Mouse (Mus musculus) embryonic stem cell, embryonic (primary cell): ENCODE data around the gene Luc7l2.

Source experiments
- CTCF ChIA-PET, 4 experiments: fragments of 300-600 bp in 2 of 4; fragments of 350-600 bp in 2 of 4; sonication (Branson Sonifier 250); formaldehyde crosslinking; loops; one replicate each; lab custom pipeline; 2022; ENCODE audit warnings: inconsistent platforms in 2 of 4; lab: Charles Lee
- POLR2A ChIA-PET, 4 experiments: fragments of 300-600 bp in 2 of 4; fragments of 350-600 bp in 2 of 4; sonication (Branson Sonifier 250); formaldehyde crosslinking; loops; one replicate each; lab custom pipeline; 2022; ENCODE audit warnings: antibody characterized with exemption in 4 of 4, inconsistent platforms in 1 of 4; lab: Charles Lee

The Luc7l2 gene

GRCm38 (mm10) chr6:38548595-38548994 is 2.5 kb upstream of the Luc7l2 start:
- POLR2A ChIA-PET = interaction anchor here in 3 of 4 experiments (0.9 to 12.6 kb wide), 6 partner anchors 12 to 20 kb away, joined by 3 to 219 read pairs (median 128); partner anchors contain the start of gene Fmc1 (in 3 of the 3)
- CTCF ChIA-PET = interaction anchor here in 1 of 4 experiments (1.1 kb wide), 1 partner anchor 114 kb away, joined by 3 read pairs; no protein-coding TSS in a partner anchor

DNA sequence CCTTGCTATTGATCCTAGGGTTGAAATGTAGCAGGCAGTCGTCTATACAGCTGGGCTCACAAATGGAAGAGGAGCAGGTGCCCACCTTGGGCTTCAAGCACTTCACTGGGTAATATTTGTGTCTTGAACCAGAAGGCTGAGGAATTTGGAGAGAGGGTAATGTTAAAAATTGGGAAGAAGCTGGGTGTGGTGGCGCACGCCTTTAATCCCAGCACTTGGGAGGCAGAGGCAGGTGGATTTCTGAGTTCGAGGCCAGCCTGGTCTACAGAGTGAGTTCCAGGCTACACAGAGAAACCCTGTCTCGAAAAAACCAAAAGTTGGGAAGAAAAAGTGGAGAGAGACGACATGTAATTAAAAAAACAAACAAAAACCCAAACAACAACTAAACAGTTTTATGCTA is 1.3 kb upstream of the Luc7l2 start:
- POLR2A ChIA-PET = interaction anchor here (0.7 to 12.6 kb wide), 35 partner anchors 8 to 787 kb away, joined by 3 to 219 read pairs (median 8); partner anchors contain the start of genes Fmc1 (in 4 of the 4), Ttc26 (in 3 of the 4) and Klrg2 (in 1 of the 4)
- CTCF ChIA-PET = interaction anchor here in 3 of 4 experiments (0.6 to 2.3 kb wide), 4 partner anchors 15 to 113 kb away, joined by 3 to 11 read pairs (median 4); no protein-coding TSS in a partner anchor

- CTCF ChIA-PET = interaction anchor here (0.5 to 2.3 kb wide), 12 partner anchors 15 to 699 kb away, joined by 3 to 11 read pairs (median 4); no protein-coding TSS in a partner anchor
- POLR2A ChIA-PET = interaction anchor here (0.6 to 12.6 kb wide), 122 partner anchors 8 to 1398 kb away, joined by 3 to 219 read pairs (median 4); partner anchors contain the start of genes Fmc1 (in 4 of the 4), Ttc26 (in 3 of the 4), Ubn2 (in 3 of the 4) and Creb3l2 (in 1 of the 4)
These were observed 678 bp upstream of the Luc7l2 start for GRCm38 (mm10) chr6:38550250-38551061.

- ChIA-PET POLR2A (interaction anchor here in 3 of 4 experiments (0.7 to 12.6 kb wide), 26 partner anchors 8 to 654 kb away, joined by 3 to 219 read pairs (median 8); partner anchors contain the start of genes Fmc1 (in 3 of the 3) and Ttc26 (in 1 of the 3)), CTCF (interaction anchor here in 1 of 4 experiments (1.4 kb wide), 1 partner anchor 17 kb away, joined by 7 read pairs; no protein-coding TSS in a partner anchor)
These were observed 978 bp downstream of the Luc7l2 start for GRCm38 (mm10) chr6:38551989-38552635.

DNA sequence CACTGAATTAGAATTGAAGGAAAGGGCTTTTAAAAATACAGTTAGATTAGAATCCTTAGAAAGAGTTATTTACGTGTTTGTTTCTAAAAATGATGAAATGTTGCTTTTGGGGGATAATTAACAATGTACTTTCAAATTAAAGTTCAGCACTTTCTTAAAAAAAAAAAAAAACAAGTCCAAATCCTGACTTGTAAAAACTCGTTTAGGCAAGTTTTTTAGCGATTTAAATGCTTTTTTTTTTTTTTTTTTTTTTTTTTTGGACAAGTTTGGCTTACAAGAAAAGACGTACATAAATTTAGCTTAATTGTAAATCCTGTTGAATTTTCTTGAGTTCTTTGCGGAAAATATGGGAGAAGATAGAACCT is 1.5 kb downstream of the Luc7l2 start:
- ChIA-PET CTCF (no interaction called here), POLR2A (interaction anchor here in 3 of 4 experiments (0.6 to 12.6 kb wide), 15 partner anchors 9 to 885 kb away, joined by 3 to 219 read pairs (median 8); partner anchors contain the start of genes Fmc1 (in 2 of the 3) and Klrg2 (in 1 of the 3))

DNA sequence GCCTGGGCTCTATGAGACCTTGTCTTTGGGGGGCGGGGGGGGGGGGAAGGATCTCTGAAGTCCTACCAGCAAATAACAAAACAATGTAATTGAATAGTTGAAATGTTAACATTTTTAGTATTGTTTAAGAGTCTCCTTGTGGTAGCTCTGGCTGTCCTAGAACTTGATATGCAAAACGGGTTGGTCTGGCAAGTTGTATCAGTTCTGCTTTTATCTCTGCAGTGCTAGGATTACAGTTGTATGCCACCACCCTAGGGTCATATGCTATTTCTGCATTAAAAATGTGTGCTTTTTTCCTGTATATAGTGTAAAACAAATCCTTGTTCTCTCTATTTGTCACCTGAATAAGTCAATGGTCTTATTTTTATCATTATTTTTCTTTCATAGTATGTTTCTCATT is 25.0 kb downstream of the Luc7l2 start:
- POLR2A ChIA-PET = interaction anchor here (0.6 to 3.0 kb wide), 10 partner anchors 8 to 63 kb away, joined by 3 to 20 read pairs (median 4); no protein-coding TSS in a partner anchor
- CTCF ChIA-PET = no interaction called here

DNA sequence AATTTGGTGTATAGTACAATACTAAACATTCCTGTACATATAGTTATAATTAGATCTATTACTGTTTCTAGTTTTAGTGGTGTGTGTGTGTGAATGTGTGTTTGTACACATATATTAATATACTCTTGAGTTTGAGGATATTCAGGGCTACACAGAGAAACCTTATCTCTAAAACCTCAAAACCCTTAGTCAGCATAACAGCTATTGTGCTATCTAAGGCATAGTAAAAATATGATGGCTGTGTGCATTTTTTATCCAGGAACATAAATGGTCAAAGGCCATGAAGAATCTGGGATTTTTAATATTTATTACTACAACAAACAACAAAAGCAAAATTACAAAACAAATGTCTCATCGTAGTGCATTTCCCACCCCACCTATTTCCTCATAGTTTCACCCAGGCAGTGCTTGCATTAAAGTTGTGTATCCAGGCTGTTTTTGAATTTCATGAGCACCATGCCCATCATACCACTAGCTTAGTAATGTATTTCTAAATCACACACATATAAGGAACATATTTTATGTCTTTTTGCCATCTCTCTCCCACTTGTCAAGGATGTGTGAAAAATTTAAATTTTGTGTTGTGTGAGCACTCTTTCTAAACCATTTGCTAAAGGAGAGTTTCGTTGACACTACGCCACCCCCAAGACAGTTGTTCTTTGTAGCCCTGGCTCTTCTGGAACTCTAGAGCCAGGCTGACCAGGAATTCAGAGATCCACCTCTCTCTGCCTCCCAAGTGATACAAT is 29.2 kb downstream of the Luc7l2 start:
- CTCF ChIA-PET = no interaction called here
- POLR2A ChIA-PET = interaction anchor here in 2 of 4 experiments (1.1 to 1.7 kb wide), 7 partner anchors 11 to 24 kb away, joined by 3 to 5 read pairs (median 4); no protein-coding TSS in a partner anchor

DNA sequence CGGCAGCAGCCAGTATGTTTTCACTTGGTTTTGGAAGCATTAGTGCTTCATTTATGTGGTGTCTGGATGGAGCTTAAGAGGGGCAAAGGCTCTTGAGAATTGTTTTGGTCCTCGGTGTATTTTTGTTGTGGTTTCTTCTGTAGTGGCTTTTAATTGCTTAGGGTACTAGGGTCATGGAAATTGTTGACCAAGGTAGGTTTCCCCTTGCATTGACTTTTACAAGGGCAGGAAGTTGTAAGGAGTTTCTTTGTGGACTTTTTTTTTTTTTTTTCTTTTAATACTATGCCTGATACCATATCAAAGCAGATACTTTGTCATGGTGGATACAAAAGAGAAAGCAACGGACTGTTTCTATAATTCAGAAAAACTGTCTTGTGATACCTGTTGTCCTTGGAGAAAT is 30.6 kb downstream of the Luc7l2 start:
- CTCF ChIA-PET = no interaction called here
- POLR2A ChIA-PET = interaction anchor here in 3 of 4 experiments (0.7 to 2.4 kb wide), 13 partner anchors 9 to 227 kb away, joined by 3 to 11 read pairs (median 4); partner anchors contain the start of gene Luc7l2 (in 1 of the 3)

DNA sequence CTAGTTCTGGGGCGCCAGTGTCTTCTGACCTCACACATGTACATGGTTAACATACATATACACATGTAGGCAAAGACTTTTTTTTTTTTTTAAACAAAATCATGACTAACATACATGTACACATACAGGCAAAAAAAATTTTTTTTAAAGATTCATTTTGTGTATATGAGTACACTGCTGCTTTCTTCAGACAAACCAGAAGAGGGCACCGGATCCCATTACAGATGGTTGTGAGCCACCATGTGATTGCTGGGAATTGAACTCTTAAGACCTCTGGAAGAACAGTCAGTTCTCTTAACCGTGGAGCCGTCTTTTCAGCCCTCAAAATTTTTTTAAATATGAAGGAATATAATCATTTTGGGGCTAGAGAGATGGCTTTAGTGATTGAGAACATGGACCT is 46.3 kb downstream of the Luc7l2 start:
- POLR2A ChIA-PET = interaction anchor here in 2 of 4 experiments (1.2 to 1.6 kb wide), 2 partner anchors 27 to 46 kb away, joined by 3 to 6 read pairs; partner anchors contain the start of gene Luc7l2 (in 1 of the 2)
- CTCF ChIA-PET = interaction anchor here in 1 of 4 experiments (0.5 kb wide), 1 partner anchor 190 kb away, joined by 4 read pairs; no protein-coding TSS in a partner anchor

GRCm38 (mm10) chr6:38609892-38610291 is 58.8 kb downstream of the Luc7l2 start:
- POLR2A ChIA-PET = interaction anchor here in 1 of 4 experiments (0.9 to 1.2 kb wide), 2 partner anchors 14 to 66 kb away, joined by 3 read pairs; no protein-coding TSS in a partner anchor
- CTCF ChIA-PET = no interaction called here

DNA sequence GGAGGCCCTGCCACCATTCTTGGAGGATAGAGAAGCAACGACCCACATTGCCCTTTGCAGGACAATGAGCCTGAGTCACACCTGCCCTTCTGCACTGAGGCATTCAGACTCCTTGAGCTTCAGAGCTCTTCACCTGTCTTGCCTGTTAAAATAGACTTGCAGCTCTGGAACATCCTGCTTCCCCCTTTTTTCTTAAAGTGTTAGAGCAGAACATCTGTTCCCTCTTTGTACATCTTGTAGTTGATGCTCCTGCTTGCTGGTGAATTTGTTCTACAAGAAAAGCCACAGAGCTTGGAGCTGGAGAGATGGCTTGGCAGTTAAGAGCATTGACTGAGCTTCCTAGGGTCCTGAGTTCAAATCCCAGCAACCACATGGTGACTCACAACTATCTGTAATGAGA is 71.3 kb downstream of the Luc7l2 start:
- CTCF ChIA-PET = no interaction called here

DNA sequence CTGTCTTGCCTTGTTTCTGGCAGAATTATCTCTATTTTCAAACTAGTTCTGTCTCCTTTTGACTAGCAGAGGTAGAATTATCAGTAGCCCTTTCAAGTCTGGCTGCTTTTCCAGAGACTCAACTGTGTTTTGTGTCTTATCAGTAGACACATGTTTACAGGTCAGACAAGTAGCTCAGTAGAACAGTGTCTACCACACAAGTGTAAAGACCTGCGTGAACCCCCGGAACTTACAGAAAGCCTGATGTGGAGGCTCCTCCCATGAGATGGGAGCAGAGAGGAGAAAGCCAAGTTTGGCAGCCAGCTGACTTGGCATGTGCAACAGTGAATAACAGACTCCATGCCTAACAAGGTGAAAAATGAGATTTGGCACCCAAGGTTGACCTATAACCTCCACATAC is 72.3 kb downstream of the Luc7l2 start:
- CTCF ChIA-PET = no interaction called here
- POLR2A ChIA-PET = interaction anchor here in 1 of 4 experiments (2.6 kb wide), 1 partner anchor 12 kb away, joined by 16 read pairs; the partner anchor contains the start of gene Klrg2

More for the DNA sequence above, 71.3 kb downstream of the Luc7l2 start:
- POLR2A ChIA-PET = interaction anchor here in 2 of 4 experiments (1.1 to 4.6 kb wide), 6 partner anchors 7 to 107 kb away, joined by 3 to 17 read pairs (median 10); partner anchors contain the start of gene Klrg2 (in 2 of the 2)

- CTCF ChIA-PET = interaction anchor here in 1 of 4 experiments (0.6 kb wide), 1 partner anchor 62 kb away, joined by 3 read pairs; no protein-coding TSS in a partner anchor
- POLR2A ChIA-PET = interaction anchor here in 1 of 4 experiments (0.6 to 3.9 kb wide), 6 partner anchors 9 to 47 kb away, joined by 3 to 32 read pairs (median 3); partner anchors contain the start of gene Klrg2
These were observed 73.3 kb downstream of the Luc7l2 start for GRCm38 (mm10) chr6:38624439-38624838.

GRCm38 (mm10) chr6:38626086-38626485 is 75.0 kb downstream of the Luc7l2 start:
- POLR2A ChIA-PET = interaction anchor here in 1 of 4 experiments (0.5 to 3.9 kb wide), 7 partner anchors 7 to 75 kb away, joined by 3 to 32 read pairs (median 3); partner anchors contain the start of genes Klrg2 and Luc7l2
- CTCF ChIA-PET = interaction anchor here in 1 of 4 experiments (0.7 kb wide), 1 partner anchor 11 kb away, joined by 6 read pairs; no protein-coding TSS in a partner anchor

- POLR2A ChIA-PET = interaction anchor here in 1 of 4 experiments (3.9 kb wide), 1 partner anchor 9 kb away, joined by 32 read pairs; the partner anchor contains the start of gene Klrg2
- CTCF ChIA-PET = no interaction called here
These were observed 75.9 kb downstream of the Luc7l2 start for GRCm38 (mm10) chr6:38627081-38627480.

GRCm38 (mm10) chr6:38627486-38627885 is 76.4 kb downstream of the Luc7l2 start:
- POLR2A ChIA-PET = interaction anchor here in 1 of 4 experiments (1.5 to 3.9 kb wide), 2 partner anchors 8 to 21 kb away, joined by 6 to 32 read pairs; partner anchors contain the start of gene Klrg2
- CTCF ChIA-PET = no interaction called here
